Mouse (Mus musculus) right cerebral cortex, postnatal 4 days (tissue): ENCODE measurements at regions not wholly inside any gene's neighbourhood (a gene's known extent, or its start where the extent isn't known, plus 50 kb on each side); places are given as distances from the start of the nearest gene placed in this dataset.
A peak's percentile ranks its signal among the peaks of the same experiment; 100 is the strongest.
"Not testable (repeated sequence)": the region's sequence is repeated elsewhere in the genome, so short reads cannot be mapped to it uniquely, and the experiment has no call there.

Experiments used
- DNase-seq: peaks from one replicate; pipeline ENCODE4 v3.0.0-alpha.2; 2022

DNA sequence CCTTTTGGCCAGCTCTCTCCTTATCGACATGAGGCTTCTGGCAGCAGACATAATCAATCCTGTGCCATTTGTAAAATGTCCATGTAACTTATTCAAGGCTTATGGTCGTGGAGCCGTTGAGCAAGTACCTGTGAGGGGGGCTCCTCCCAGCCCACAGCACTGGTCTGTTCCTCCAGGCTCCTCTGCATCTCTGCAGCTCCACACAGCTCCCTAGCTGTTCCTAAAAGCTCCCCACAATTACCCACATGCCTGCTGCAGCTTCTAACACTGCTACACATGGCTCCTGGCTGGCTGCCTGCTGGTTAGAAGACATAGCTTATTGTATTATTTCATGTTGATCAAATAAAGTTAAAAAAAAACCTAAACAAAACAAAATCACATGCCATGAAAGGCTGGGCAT, 77.9 kb downstream of the Tcp10c start:
- not testable (repeated sequence) for DNase-seq

DNA sequence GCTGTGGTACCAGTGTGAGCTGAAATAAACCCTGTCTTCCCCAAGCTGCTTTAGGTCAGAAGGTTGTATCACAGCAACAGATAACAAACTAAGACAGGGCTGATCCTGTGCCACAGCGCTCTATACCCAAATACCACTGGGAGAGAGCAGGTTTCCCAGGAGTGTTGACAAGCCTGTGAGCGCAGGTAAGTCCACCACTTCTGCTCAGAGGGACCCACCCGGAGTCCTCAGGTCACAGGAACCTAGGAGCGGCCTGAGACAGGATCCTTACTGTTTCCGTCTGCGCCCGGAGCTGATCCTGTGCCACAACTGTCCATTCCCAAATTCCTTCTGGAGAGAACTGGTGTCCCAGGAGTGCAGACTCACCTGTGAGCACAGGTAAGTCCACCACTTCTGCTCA, 79.8 kb downstream of the Tcp10c start:
- DNase-seq = not testable (repeated sequence)

DNA sequence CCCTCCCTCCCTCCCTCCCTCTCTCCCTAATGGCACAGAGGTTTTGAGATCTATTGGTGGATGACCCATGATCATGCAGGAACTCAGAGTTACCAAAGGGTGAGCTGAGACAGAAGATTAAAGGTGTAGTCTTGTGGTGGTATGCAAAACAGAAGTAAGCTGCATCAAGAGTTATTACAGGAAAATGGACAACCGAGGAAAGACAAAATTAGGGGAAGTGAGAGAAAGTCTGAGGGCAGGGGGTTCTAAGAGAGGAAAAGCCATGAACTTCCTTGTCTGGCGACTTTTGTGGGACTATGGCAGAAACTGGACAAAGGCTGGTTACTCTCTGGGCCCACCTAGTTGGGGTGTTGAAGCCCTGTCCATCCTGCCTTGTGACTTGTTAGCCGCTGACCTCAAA, 84.4 kb downstream of the Tcp10c start:
- DNase-seq = not testable (repeated sequence)

DNA sequence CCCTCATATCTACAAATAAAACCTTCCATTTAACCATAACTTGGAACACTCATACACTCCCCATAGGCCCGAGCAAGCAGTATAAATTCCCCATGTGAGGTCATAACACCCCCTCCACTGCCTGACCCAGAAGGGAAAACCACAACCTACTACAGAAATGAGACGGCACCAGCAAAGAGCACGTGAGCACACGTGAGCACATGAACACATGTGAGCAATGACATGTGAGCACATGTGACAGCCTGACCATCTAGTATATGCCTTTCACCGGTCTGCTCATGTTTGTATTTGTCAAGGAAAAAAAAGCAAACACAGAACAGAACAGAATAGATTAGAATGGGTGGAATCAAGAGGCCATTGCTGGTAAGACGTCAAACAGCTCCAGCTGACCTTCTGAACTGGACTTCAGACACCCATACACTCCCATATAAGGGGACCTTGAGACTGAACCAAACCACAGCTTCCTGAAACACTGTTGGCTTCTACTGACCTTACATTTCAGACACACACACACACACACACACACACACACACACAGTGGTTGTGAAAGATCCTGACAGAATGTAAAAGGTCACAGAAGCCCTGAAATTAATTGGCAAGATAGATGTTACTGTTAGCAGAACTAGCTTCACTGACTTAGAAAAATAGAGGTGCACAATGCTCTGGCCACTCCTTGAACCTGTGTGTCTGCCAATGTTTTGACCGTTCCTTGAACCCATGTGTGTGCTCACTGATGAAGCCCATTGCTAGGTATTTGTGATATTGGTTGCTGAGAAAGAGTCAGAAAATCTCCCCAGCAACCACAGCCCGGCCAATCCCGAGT, 86.5 kb downstream of the Tcp10c start:
- not testable (repeated sequence) for DNase-seq

DNA sequence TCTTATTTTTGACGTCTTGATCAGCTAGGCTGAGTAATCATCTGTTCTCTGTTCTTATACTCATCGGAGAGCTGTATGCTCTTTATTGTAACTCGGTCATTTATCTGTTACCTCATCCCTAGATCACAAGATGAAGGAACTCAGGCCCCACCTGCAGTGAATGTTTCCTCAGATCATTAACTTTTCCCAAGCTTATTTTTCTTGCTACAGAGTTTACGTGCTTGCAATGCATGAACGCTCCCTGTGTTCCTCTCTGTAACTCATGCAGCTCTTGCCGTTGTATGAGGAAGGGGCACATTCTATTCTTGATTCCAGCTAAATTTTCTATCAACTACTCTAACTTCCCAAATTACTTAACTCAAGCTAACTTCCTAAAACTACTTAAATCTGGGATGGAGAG, 87.9 kb downstream of the Tcp10c start:
- not testable (repeated sequence) for DNase-seq

DNA sequence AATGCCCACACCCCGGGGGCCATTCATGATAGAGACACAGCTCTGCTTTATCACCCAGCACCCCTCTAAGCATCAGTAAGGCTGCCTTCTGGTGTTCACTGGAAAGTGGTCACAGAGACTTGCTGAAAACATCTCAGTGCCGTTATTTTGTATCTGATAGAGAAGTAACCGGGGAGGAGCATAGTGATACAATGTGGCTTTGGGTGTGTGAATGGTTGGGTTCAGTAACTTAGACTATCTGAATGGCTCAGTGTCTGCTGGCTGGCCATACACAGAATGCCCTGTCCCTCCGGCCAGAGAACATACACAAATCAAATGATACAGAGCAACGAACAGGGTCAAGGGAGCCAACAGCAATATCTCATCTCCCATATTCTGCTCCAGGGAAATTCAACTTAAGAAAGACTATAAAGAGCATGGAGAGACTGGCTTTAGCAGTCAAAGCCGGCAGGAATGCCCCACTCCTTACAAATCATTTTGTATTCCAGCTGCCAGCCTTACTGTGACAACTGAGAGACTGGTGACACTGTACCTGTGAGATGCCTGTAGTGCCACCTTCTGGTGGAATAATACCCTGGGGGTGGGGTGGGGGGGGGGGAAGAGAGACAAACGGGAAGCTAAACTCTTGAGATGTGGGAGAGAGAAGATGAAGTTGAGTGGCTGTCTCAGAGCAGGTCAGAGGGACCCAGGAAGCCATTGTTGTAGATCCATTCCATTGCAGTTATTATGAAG, 102.7 kb downstream of the Tcp10c start:
- not testable (repeated sequence) for DNase-seq

DNA sequence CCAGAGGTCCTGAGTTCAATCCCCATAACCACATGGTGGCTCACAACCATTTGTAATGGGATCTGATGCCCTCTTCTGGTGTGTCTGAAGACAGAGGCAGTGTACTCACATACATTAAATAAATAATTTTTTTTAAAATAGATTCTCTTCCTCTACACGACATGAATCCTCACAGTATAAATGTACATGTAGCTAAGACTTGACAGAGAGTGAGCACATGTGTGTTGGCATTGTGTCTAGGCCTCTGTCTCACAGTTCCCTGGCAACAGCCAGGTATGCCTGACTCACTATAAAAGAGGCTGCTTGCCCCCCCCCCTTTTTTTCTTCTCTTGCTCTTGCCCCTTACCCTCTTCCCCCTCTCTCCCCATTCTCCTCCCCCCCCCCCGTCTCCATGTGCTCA, 103.6 kb downstream of the Tcp10c start:
- DNase-seq = not testable (repeated sequence)

DNA sequence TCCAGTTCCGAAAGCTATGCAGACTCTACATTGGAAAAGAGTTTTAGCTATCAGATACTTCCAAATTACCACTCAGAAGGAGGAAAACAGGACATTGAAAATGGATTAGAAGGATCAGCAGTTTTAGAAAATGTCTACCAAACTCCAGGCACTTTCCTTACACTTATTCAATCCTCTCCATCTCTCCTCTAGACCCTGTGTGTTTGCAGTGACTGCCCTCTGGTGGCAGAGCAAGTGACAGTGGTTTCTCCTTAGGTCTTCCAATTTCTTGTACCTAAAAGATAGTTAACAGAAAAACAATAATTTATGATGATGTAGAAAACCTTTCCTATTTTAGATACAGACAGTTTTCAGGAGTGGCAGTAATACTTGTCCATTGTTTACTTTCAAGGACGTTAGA, 104.4 kb downstream of the Tcp10c start:
- not testable (repeated sequence) for DNase-seq

DNA sequence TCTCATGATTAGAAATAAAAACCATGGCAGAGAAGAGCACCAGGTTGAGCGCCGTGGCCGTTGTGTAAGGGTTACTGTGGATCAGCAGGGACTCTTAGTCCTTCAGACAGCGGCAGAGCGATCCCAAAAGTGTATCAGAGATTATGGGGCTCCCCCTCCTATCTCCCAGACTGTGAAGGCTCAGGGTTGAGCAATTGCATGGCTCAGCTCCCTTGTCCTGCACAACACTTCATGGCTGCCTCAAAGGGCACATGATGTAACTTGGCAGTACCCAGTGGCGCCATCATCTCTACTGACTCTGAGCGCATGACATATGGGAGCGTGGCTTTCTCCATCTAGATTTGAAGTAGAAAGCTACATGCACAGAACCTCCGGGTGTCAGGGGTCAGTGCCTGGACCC, 108.3 kb downstream of the Tcp10c start:
- DNase-seq = not testable (repeated sequence)

DNA sequence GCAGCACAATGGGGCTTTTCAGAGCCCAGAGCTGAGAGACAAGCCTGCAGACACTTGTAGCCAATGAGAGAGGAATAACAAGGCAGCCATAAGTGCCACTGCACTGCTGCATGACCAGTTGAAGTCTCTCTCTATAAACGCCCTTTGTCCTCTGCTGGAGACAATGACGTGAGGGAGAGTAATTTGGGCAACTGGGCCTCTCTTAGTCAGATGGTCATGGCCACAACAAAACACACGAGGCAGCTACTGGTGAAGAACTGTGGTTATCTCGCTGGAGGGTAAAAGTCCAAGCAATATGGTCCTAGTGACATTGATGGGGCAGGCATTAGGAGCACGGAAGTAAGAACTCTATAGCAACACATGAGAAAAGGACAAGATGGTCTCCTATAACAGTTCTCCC, 111.5 kb downstream of the Tcp10c start:
- not testable (repeated sequence) for DNase-seq

DNA sequence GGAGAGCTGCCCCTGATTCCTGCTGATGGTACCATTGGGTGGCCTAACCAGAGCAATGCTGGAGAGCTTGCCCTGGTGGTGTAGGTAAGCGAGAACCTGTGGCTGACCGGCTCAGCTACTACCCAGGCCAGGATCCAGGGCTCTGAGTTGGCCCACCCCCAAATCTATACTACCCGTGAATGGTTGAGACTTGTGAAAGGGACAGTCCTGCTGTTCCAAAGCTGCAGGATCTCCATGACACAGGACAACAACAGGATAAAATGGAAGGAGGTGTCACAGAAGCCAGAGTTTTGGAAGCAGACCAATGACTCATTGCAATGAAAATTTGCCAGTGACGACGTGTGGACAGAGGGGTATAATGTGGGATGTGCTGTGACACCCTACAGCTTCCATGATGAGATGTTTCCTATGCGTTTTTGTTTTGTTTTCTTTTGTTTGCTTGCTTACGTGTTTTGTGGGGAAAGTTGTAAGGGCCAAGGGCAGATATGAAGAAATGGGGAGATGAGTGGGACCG, 115.6 kb downstream of the Tcp10c start:
- not testable (repeated sequence) for DNase-seq

DNA sequence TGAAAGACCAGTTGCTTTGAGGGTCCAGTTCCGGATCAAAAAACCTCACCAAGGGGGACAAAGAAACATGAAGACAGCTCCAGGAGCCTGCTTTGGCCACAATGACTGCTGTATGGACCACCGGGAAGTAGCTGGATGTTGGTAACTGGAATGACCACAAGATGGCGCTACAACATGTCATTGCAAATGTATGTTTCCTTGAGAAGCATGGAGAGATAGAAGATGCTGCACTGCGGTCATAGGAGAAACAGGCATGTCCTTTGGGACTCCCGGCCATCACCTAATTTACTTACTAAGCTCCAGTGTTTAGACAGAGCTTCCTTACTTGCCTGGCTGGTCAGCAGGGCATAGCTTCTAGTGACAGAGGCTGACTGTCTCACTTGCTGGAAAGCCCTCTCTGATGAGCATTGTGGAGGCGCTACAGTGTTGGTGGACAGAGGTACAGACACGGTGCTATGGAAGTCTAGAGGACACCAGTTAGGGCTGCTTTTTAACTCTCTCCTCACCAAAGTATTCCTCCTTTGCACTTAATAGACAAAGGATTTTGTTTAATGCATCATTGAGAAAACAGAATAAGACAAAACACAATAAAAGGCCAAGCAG, 118.2 kb downstream of the Tcp10c start:
- DNase-seq = peak; percentile 80

DNA sequence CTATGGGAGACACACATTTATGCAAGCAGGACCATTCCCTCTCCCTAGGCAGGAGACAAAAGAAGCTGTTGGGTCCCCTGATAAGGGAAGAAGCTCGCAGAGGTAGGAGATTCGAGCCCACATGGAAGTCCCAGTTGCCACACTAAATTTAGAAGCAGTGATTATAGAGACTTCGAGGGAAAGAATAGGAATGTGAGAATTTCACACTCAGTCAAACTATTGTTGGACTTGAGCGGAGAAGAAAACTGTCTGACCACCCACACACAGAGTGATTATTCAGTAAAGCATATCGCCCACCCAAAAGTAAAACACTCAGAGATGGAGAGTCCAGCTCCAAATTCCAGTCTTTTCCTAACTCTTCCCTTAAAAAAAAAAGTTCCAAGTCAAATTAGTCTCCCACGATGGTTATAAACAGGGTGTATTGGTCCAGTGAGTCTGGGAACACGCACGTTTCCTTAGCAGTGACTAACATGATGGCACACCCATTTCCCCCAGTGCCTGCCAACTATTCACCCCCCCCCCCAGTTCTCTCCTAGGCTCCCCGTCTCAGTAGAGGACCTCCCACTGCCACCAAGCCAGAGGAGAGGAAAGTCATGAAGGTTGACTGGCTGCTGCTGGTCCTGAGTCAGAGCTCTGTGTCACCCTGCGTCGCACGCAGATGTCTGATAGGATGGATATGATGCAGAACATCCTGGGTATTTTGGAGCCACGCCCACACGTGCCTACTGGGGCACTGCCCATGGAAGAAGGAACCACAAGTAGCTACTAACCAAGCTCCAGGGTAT, 120.1 kb downstream of the Tcp10c start:
- DNase-seq = peak; percentile 26

DNA sequence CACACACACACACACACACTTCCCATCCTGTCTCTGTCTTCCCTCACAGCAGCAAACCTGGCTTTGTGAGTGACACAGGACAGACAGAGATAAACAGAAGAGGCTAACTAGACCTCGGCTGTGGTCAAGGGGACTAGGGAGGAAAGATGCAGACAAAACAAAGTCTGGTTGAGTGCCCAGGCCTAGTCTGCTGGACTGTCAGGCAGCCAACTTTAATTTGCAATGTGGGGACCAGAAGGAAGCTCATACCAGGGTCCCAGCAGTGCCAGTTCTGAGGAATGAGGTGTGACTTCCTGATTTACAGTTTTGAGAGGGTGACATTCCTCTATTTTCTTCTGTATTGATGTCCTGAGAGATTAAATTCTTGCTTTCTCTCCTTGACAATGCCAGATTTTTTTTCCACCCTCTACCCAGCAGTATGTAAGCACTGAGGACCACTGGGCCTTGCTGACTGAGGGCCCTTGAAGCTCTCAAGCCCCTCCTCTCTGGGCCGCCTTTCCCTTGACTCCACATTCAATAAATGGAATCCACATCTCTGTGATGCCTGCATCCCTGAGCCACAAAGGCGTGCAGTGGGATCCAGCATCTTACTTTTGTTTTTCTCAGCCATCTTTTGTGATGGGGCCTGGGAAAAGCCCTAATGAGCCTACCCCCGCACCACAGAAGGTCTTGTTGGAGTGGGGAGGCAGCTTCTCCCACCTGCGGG, 124.6 kb downstream of the Tcp10c start:
- DNase-seq = no peak

DNA sequence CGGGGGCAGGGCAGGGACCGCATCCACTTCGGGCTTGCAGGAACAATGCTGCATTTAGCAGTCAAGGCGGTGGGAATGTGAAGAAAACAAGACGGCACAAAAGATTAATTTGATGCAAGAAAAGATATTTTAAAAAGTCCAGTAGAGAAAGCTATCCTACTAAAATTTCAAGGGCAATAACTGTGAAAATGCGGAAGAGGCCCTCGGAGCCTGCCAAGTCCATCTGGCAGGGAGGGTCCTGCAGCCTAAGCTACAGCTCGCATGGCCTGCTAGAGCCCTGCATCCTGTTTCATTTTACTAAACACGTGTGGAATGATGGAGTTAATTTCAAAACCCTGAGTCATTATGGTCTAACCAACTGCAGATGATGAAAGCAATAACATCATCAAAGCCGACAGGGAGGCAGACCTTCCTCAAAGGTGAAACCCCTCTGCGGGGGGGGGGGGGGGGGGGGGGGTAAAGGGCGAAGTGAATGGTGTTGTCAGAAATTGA, 125.2 kb downstream of the Tcp10c start:
- no peak for DNase-seq

DNA sequence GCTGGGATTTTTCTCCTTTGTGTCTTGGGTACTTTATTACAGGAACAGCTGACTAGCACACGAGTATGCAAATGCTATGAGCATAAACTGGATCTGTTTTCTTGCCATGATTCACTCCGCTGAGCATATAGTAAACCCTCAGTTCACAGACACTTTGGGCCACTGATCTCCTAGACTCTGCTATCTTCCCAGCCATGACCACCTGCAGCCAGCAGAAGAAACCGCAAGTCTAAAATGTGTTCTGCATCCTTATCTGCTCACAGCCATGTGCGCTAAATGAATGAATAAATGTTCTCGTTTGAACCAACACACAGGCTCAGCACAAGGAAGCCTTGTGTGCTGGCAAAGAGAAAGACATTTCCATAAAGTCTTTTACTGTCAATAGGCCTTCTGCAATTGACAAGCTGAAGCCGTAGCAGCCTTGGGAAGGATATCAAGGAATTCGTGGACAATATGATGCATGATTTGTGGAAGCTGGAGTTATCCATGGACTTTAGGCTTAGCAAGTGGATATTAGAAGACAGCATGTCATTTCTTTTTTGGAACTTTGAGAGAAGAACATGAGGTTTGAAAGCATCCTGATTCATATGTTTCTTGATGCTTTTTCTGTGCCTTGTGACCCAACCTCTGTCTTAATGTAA, 127.2 kb downstream of the Tcp10c start:
- DNase-seq = no peak

DNA sequence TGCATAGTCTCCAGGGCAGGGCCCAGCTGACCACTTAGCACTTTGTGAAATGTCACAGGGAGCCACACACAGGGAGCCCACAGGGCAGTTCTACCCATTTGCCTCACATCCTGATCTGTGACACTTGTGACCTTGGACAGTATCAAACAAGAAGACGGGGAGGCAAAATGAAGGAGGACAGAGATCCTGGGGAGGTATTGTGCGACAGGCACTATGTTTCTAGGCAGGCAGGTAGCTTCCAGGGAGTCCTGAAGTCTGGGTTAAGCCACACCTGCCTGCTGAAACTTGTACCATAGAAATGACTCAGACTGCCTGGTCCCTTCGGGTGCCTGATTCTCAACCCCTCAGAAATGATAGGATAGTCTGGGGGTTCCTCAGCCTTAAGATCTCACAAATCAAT, 127.8 kb downstream of the Tcp10c start:
- DNase-seq = no peak

DNA sequence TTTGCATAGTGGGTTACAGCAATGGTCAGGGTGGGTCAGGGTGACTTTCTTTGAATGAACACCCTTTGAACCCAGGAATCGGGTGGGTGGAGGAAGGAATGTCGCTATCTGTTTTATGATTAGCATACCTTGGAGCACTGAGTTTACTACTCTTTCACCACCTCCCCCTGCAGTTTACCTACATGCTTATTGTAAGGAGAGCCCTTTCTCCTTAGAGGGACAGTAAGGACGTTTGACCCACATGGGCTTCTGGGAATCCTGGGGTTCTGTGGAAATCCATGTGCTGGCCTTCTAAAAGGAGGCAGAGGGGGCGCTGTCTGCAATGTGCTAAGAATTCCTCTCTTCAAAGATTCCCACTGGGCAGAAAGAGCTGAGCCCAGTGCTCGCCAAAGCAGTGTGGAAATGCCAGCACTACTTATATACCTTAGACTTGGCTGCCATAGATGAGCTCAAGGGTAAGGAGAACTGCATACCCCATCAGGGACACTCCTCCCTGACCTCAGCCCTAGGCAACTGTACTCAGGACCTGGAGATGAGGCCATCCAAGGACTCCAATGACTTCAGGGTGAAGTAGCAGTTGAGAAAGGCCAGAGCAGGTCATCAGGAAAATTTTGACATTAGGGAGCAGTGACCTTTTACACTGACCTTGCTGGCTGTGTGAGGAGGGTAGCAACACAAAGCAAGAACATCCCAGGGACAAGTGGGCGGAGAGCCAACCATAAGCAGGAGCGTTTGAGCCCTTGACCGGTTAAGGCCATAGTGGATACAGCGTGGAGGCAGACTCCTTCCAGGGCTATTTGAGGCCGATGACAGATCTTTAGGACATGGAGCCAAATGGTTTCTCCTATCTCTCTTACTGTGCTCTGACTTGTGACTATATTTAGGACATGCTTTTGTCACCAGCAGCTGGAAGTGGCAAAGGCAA, 133.2 kb downstream of the Tcp10c start:
- no peak for DNase-seq

DNA sequence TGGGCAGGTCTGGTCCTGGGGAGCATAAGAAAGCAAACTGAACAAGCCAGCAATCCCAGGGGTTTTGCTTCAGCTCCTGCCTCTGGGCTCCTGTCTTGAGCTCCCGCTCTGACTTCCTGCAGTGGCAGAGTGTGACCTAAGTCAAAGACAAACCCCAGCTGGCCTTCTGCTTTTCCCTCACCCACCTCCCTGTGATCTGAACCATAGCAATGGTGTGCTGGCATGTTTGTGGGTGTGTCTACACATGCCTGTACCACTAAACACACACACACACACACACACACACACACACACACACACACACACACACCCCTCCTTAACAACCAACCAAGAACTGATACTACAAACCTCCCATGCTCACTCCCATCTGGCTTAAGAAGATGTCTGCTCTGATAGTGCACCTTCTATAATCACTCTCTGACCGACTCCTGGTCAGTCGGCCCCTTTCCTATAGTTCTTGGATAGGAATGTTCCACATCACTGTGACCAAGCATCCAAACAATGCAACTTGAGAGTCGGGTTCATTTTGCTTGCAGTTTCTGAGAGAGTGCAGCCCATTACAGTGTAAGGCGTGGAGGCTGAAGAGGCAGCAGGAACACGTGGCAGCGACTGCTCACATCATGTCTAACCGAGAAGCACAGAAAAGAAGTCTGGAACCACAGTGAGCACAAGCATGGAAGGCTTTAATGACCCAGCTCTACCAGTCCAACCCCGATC, 134.4 kb downstream of the Tcp10c start:
- DNase-seq = no peak

DNA sequence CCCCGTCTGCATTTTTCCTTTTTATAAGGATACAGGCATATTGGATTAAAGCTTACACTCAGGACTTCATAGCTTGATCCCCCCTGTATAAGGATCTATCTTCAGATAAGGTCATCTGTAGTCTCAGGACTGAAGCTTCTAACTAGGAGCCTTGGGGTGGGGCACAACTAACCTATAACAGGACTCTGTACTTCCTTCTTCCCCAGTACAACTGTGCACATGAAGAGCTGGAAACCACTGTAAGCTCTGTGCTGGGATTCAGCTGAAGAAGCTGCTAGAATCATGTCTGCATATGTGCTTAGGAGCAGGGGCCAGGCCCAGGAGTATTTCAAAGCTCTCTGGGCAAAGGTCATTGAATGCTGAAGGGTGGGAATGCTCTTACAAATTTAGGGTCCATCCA, 137.9 kb downstream of the Tcp10c start:
- DNase-seq = not testable (repeated sequence)
